Mouse (Mus musculus) WW6 (cell line): ENCODE measurements around the gene Scin.

Experiments
- DNase-seq: peaks from one replicate; pipeline ENCODE4 v3.0.0-alpha.2; 2013; ENCODE audit warnings: low read depth, low spot score

The Scin gene

GRCm38 (mm10) chr12:40027444-40027843, 106.6 kb downstream of the Scin start:
- no peak for DNase-seq

- DNase-seq: no peak
These were observed 110.1 kb downstream of the Scin start for GRCm38 (mm10) chr12:40023918-40024317.

GRCm38 (mm10) chr12:40023014-40023642, 110.9 kb downstream of the Scin start:
- no peak for DNase-seq

GRCm38 (mm10) chr12:40022344-40022743, 111.7 kb downstream of the Scin start:
- no peak for DNase-seq

GRCm38 (mm10) chr12:40017955-40018505, 116.0 kb downstream of the Scin start:
- DNase-seq: no peak

- no peak for DNase-seq
These were observed 117.2 kb downstream of the Scin start for GRCm38 (mm10) chr12:40016648-40017460.

GRCm38 (mm10) chr12:40016068-40016467, 118.0 kb downstream of the Scin start:
- no peak for DNase-seq

- DNase-seq: no peak
These were observed 124.2 kb downstream of the Scin start for GRCm38 (mm10) chr12:40009866-40010265.
